10 mouse cellular contexts compared by ENCODE assay signal in the genomic region with DNA sequence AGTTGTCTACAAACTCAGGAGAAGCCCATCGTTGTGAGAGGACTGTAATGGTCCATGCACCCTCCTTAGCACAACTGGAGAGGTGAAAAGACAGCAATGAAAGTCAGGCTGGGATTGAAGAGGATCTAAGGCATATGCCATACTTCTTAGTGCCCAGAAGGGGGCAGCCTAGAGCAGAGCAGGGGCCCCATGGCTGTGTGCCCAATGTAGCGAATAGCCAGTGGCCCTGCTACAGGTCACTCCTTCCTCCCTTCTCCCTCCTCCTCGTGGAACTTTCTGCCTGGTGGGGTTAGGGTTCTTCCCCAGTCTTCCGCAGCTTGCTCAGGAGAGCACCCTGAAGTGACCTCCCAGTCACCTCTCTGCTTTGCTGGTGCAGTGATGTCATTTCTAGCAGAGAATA.
DNase-seq lines count a peak whose midpoint lies in the region; ATAC-seq and TF ChIP-seq lines count a peak whose summit lies in the region.
"Had no signal": no experiment of that assay in that cellular context is flagged by ENCODE, and none has a peak within 500 bp of the region (broad histone marks: within the 10 kb centered on the region; RNA-seq: fewer than 3 reads in every experiment).

No protein-coding gene starts in this region.

- H3K27ac ChIP-seq in intestine, postnatal 0 days (ENCODE audit: low read depth, low read length), result no peak overlapping the region
- no peak overlapping the region for H3K27ac ChIP-seq in intestine, embryonic 15.5 days
- H3K27ac ChIP-seq: embryonic facial prominence, embryonic 15.5 days had no signal

- no peak for ATAC-seq in intestine, postnatal 0 days
- no peak for ATAC-seq in intestine, embryonic 15.5 days
- no peak for ATAC-seq in erythroid progenitor cell, adult 5-6 weeks (replicated peaks; ENCODE audit: low FRiP score, poor library complexity, severe bottlenecking)

- no peaks in the 10 kb centered on the region for H3K4me1 ChIP-seq in intestine, postnatal 0 days (replicated peaks; ENCODE audit: control insufficient read depth, insufficient read depth, low read length)
- no peaks in the 10 kb centered on the region for H3K4me1 ChIP-seq in intestine, embryonic 15.5 days (replicated peaks)
- H3K4me1 ChIP-seq: megakaryocyte, embryonic 14.5 days had no signal

- peak; percentile 46 for DNase-seq in Muller cell, postnatal 12 days (ENCODE audit: inconsistent ontology term)
- peak; percentile 49 to 51 for DNase-seq in cerebellum, postnatal 14 days
- peak; percentile 14 to 47 for DNase-seq in kidney, adult 8-10 months
- DNase-seq in lung, postnatal 36 days, result peak; percentile 20
- no peak for DNase-seq in layer of hippocampus, adult 8-10 months (ENCODE audit: low spot score in 2 of 2)

- H3K27me3 ChIP-seq in intestine, postnatal 0 days (replicated peaks; ENCODE audit: control insufficient read depth, insufficient read depth, low read length), result no peaks in the 10 kb centered on the region
- H3K27me3 ChIP-seq in intestine, embryonic 15.5 days (replicated peaks), result no peaks in the 10 kb centered on the region
- H3K27me3 ChIP-seq: embryonic facial prominence, embryonic 15.5 days had no signal

- H3K9me3 ChIP-seq in intestine, postnatal 0 days (ENCODE audit: control insufficient read depth), result no peaks in the 10 kb centered on the region
- no peaks in the 10 kb centered on the region for H3K9me3 ChIP-seq in intestine, embryonic 15.5 days
- H3K9me3 ChIP-seq: embryonic facial prominence, embryonic 15.5 days; megakaryocyte, embryonic 14.5 days had no signal

- 22% methylated on average over 4 of the region's 4 CpGs for WGBS in intestine, postnatal 0 days
- WGBS in intestine, embryonic 15.5 days, result 9% methylated on average over 4 of the region's 4 CpGs

- H3K36me3 ChIP-seq in intestine, postnatal 0 days (ENCODE audit: control insufficient read depth, insufficient read depth), result no peaks in the 10 kb centered on the region
- no peaks in the 10 kb centered on the region for H3K36me3 ChIP-seq in intestine, embryonic 15.5 days
- H3K36me3 ChIP-seq: embryonic facial prominence, embryonic 15.5 days had no signal

- no peak overlapping the region for H3K4me3 ChIP-seq in intestine, postnatal 0 days (ENCODE audit: low read depth, low read length)
- no peak overlapping the region for H3K4me3 ChIP-seq in intestine, embryonic 15.5 days (replicated peaks)
- H3K4me3 ChIP-seq: embryonic facial prominence, embryonic 15.5 days; megakaryocyte, embryonic 14.5 days had no signal

- no peak overlapping the region for H3K9ac ChIP-seq in intestine, postnatal 0 days (ENCODE audit: low read depth, low read length)
- no peak overlapping the region for H3K9ac ChIP-seq in intestine, embryonic 15.5 days
- H3K9ac ChIP-seq: embryonic facial prominence, embryonic 15.5 days had no signal

- no peak overlapping the region for H3K4me2 ChIP-seq in intestine, postnatal 0 days (replicated peaks; ENCODE audit: low read depth)
- H3K4me2 ChIP-seq in intestine, embryonic 15.5 days (replicated peaks), result no peak overlapping the region
- H3K4me2 ChIP-seq: embryonic facial prominence, embryonic 15.5 days had no signal

- peak; percentile 86 for TF ChIP-seq CTCF in intestine, postnatal 0 days (IDR thresholded peaks at IDR 0.05; ENCODE audit: low read depth)

Comparison
In these comparisons a context has a peak if more than half of its experiments do, and no peak if none do; other contexts are left out.
1. DNase-seq: peak in Muller cell, postnatal 12 days (single experiment), cerebellum, postnatal 14 days (2 of 2), kidney, adult 8-10 months (2 of 2) and lung, postnatal 36 days (single experiment); none in layer of hippocampus, adult 8-10 months (0 of 2).